Mouse (Mus musculus) hematopoietic stem cell, adult 5-6 weeks (primary cell): ENCODE results near the gene Ahcy. TPM values are rescaled to one million over a fixed set of nuclear protein-coding genes. Genes with fewer than 3 reads are reported as not detected.
A peak's percentile ranks its signal among the peaks of the same experiment; 100 is the strongest.
"Not testable (repeated sequence)": the region's sequence is repeated elsewhere in the genome, so short reads cannot be mapped to it uniquely, and the experiment has no call there.

Source experiments
- ATAC-seq, 2 experiments: fragments of 125-278 bp in 1 of 2; replicated peaks in 1 of 2; 2 replicates each; pipeline ENCODE4 v1.8.0; 2016 to 2017; ENCODE audit warnings: inconsistent platforms in 2 of 2, mild to moderate bottlenecking in 2 of 2, moderate number of reproducible peaks in 2 of 2, low read depth in 1 of 2, moderate TSS enrichment in 1 of 2; ENCODE audit not compliant: low FRiP score in 2 of 2, poor library complexity in 2 of 2, severe bottlenecking in 2 of 2, insufficient read depth in 1 of 2, low TSS enrichment in 1 of 2
- total RNA-seq: library from RNA; stranded (forward); fragments of 172-1452, 232-1000 nt; gene quantifications from 2 replicates; pipeline ENCODE4 v1.2.3, GENCODE M21; 2017

The Ahcy gene
- total RNA-seq, 1 experiment from 2014 or later = 73.7 TPM

DNA sequence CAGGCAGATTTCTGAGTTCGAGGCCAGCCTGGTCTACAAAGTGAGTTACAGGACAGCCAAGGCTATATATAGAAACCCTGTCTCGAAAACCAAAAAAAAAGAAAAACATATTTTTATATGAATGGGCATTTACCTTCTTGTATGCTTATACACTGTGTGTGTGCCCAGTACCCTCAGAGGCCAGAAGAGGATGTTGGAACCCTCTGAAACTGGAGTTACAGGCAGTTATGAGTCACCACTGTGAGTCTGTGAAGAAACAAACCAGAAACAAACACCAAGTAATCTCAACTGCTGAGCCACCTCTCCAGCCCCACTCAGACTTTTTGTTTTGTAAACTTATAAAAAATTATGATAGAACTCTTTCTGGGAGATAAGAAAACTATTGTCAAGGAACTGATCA lies 27.5 kb downstream of the Ahcy start:
- no peak for ATAC-seq

- ATAC-seq = no peak
Observed at GRCm38 (mm10) chr2:155045075-155045474, 29.2 kb downstream of the Ahcy start.

DNA sequence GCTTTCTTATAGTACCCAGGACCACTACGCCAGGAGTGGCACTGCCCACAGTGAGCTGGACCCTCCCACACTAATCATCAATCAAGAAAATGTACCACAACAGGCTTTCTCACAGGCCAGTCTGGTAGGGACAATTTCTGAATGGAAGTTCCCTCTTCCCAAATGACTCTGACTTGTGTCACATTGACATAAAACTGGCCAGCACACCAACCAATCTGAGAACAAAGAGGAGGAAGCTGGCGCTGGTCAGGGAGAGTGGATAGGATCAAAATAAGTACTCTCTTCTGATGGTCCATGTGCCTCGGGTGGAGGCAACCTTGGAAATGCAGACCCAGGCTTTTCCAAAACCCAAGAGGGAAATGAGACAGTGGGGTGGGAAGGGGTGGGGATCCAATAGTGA lies 29.8 kb downstream of the Ahcy start:
- ATAC-seq = no peak

DNA sequence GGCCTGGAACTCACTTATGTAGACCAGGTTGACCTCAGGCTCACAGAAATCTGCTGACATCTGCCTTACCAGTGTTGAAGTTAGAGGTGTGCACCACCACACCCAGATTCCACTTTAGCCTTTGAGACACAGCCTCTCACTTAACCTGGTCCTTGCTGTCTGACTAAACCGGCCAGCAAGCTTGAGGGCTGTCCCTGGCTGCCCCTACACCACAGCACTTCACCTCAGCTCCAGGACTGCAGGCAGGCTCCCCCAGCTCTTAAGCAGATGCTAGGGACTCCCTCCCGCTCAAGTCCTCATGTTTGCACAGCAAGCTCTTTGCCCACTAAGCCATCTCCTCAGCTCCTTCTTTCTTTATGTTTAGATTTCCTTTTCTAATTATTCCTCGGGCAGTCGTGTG lies 34.3 kb downstream of the Ahcy start:
- ATAC-seq = no peak

DNA sequence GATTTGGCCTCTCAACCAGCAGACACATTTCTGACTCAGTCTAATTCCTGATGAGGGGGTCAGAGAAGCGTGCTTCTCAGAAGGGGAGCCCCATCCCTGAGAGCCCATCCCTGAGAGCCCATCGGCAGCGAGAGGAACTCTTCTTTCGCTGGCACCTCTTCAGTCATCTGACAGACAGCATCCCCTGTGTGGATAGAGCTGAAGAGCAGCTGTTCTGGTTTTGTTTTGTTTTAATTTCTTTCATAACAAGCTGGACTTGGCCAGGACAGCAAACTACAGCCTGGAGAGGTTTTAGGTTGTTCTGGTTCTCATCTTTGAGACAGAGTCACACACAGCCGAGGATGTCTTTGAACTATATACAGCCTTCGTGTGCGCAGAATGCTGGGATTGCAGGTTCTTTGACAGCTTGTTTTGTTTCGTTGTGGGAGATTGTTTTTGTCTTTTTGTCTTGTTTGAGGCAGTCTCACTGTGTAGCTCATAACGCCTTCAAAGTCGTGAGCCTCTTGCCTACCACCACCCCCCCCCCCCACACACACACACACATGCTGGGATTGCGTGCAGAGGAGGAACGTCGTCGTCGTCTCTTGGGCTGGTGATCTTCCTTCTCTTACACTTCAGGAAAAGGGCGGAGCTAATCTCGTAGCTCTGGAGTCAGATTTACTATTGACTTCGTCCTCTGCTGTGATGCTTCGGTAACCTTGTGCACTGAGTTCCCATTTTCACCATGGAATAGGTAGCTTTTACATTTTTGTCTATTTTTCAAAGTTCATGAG lies 41.2 kb downstream of the Ahcy start:
- ATAC-seq = no peak

DNA sequence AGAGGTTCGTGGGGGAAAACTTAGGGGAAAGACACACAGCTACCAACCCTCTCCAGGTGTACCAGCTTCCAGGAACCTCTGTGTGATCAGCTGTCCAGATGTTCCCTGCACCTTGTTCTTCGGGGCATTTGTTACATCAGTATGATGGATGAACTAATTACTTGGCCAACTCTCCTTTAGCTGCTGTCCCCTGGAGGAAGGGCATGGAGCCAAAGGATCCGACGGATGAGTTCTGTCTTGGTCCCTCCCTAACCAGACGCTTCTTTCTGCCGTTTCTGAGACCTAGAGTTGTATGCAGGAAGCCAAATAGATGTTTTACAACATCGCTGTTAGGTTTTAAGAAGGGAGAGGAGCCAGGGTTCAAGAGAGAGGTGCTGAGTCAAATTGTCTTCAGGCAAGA lies 43.5 kb downstream of the Ahcy start:
- no peak for ATAC-seq

DNA sequence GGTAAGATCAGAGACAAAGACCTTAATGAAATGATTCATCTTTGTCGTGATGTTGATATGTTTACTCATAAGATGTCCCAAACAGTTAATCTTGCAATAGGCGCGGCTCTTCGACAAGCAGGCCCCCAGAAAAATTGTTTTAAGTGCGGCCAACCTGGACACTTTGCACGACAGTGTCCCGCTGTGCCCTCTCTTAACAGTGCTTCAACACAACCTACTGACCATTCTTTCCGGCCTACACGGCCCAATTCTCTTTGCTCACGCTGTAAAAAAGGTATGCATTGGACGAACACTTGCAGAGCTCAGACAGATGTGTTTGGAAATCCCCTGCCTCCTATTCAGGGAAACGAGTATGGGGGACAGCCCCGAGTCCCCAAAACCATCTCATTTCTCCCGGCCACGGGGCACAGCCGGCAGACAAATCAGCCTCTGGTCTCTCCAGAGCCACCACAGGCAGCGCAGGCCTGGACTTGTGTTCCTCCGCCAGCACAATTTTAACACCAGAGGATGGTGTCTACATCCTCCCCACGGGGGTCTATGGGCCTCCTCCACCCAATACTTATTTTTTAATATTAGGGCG lies 54.0 kb downstream of the Ahcy start:
- ATAC-seq = not testable (repeated sequence)

- peak; percentile 74 to 79 for ATAC-seq
Observed at GRCm38 (mm10) chr2:155019673-155020072, 54.6 kb downstream of the Ahcy start.

GRCm38 (mm10) chr2:155018762-155019641 lies 55.3 kb downstream of the Ahcy start:
- peak; percentile 94 to 96 for ATAC-seq

GRCm38 (mm10) chr2:155018251-155018755 lies 56.0 kb downstream of the Ahcy start, which contains the start of gene Gm14226:
Gm14226 (plus strand) TSS chr2:155018266.
- ATAC-seq = not testable (repeated sequence)

- not testable (repeated sequence) for ATAC-seq
Observed at GRCm38 (mm10) chr2:155016751-155017150, 57.5 kb downstream of the Ahcy start.

- no peak for ATAC-seq
Observed at GRCm38 (mm10) chr2:155012991-155013390, 61.3 kb downstream of the Ahcy start.

GRCm38 (mm10) chr2:155011086-155011656 lies 63.1 kb downstream of the Ahcy start:
- ATAC-seq = peak; percentile 90 to 96

Other genes starting within 250 kb of the Ahcy start
- gene Eif2s2, start 181.6 kb downstream of the Ahcy start, total RNA-seq = 167 and 192 TPM in 2 replicates
- gene Gm14226, start 56.2 kb downstream of the Ahcy start, total RNA-seq = not detected in 2 replicates
- gene Itch, start 59.0 kb upstream of the Ahcy start, total RNA-seq = 57.3 and 65.5 TPM in 2 replicates
- 237 and 279 TPM in 2 replicates for gene Dynlrb1, start 162.0 kb upstream of the Ahcy start, total RNA-seq
- gene Map1lc3a, start 201.8 kb upstream of the Ahcy start, total RNA-seq = 2.6 and 4.8 TPM in 2 replicates